Mouse (Mus musculus): Measurements from ENCODE around the gene Plekhh3. TPM values are rescaled to one million over a fixed set of nuclear protein-coding genes. Genes with fewer than 3 reads are reported as not detected.

Plekhh3 gene
- polyA plus RNA-seq, 1 experiment = 67.6 TPM

GRCm38 (mm10) chr11:101140164-101140819, 30.9 kb downstream of the Plekhh3 start:
- 52% methylated on average over 27 of the region's 27 CpGs for WGBS
- H3K27me3 ChIP-seq (ENCODE audit: control insufficient read depth, insufficient read depth, low read length) = no peaks in the 10 kb centered on the region
- peak overlapping the region; percentile 65 for H3K4me3 ChIP-seq (replicated peaks; ENCODE audit: insufficient read depth, low read depth, low read length)
- DNase-seq = no peak
- H3K4me1 ChIP-seq (ENCODE audit: control insufficient read depth, insufficient read depth, low read length) = peaks cover 4% of the 10 kb centered on the region; the same call in 1 of the 2 replicates
- no peak overlapping the region for H3K27ac ChIP-seq (ENCODE audit: insufficient read depth, low read length)
- no peak for TF ChIP-seq CTCF (IDR thresholded peaks at IDR 0.05; ENCODE audit: borderline replicate concordance, insufficient read depth, low read depth, low read length)
- no peak for TF ChIP-seq POLR2A (IDR thresholded peaks at IDR 0.05; ENCODE audit: borderline replicate concordance, insufficient read depth, low read length)

- WGBS = 37% methylated on average over 15 of the region's 15 CpGs
- Histone ChIP-seq H3K4me3 (replicated peaks; ENCODE audit: insufficient read depth, low read depth, low read length) (no peak overlapping the region), H3K27me3 (ENCODE audit: control insufficient read depth, insufficient read depth, low read length) (no peaks in the 10 kb centered on the region), H3K27ac (ENCODE audit: insufficient read depth, low read length) (no peak overlapping the region), H3K4me1 (ENCODE audit: control insufficient read depth, insufficient read depth, low read length) (peaks cover 9% of the 10 kb centered on the region; the same call in 1 of the 2 replicates)
- no peak for TF ChIP-seq POLR2A (IDR thresholded peaks at IDR 0.05; ENCODE audit: borderline replicate concordance, insufficient read depth, low read length)
- no peak for TF ChIP-seq CTCF (IDR thresholded peaks at IDR 0.05; ENCODE audit: borderline replicate concordance, insufficient read depth, low read depth, low read length)
- no peak for DNase-seq
Measured at GRCm38 (mm10) chr11:101138536-101139181, 32.5 kb downstream of the Plekhh3 start.

GRCm38 (mm10) chr11:101137000-101137399, 34.2 kb downstream of the Plekhh3 start:
- H3K27ac ChIP-seq (ENCODE audit: insufficient read depth, low read length) = no peak overlapping the region
- TF ChIP-seq CTCF (IDR thresholded peaks at IDR 0.05; ENCODE audit: borderline replicate concordance, insufficient read depth, low read depth, low read length) (no peak), POLR2A (IDR thresholded peaks at IDR 0.05; ENCODE audit: borderline replicate concordance, insufficient read depth, low read length) (no peak)
- 79% methylated on average over 7 of the region's 7 CpGs for WGBS
- no peak for DNase-seq
- H3K4me3 ChIP-seq (replicated peaks; ENCODE audit: insufficient read depth, low read depth, low read length) = no peak overlapping the region
- H3K27me3 ChIP-seq (ENCODE audit: control insufficient read depth, insufficient read depth, low read length) = no peaks in the 10 kb centered on the region
- H3K4me1 ChIP-seq (ENCODE audit: control insufficient read depth, insufficient read depth, low read length) = peaks cover 9% of the 10 kb centered on the region; the same call in 1 of the 2 replicates

GRCm38 (mm10) chr11:101134217-101134865, 36.8 kb downstream of the Plekhh3 start:
- Histone ChIP-seq H3K4me1 (ENCODE audit: control insufficient read depth, insufficient read depth, low read length) (peaks cover 23% of the 10 kb centered on the region), H3K27ac (ENCODE audit: insufficient read depth, low read length) (no peak overlapping the region), H3K27me3 (ENCODE audit: control insufficient read depth, insufficient read depth, low read length) (no peaks in the 10 kb centered on the region), H3K4me3 (replicated peaks; ENCODE audit: insufficient read depth, low read depth, low read length) (no peak overlapping the region)
- peak in 1 of 2 experiments; percentile 45 for DNase-seq
- 38% methylated on average over 13 of the region's 13 CpGs for WGBS
- TF ChIP-seq POLR2A (IDR thresholded peaks at IDR 0.05; ENCODE audit: borderline replicate concordance, insufficient read depth, low read length) (no peak), CTCF (IDR thresholded peaks at IDR 0.05; ENCODE audit: borderline replicate concordance, insufficient read depth, low read depth, low read length) (no peak)

GRCm38 (mm10) chr11:101133037-101133436, 38.1 kb downstream of the Plekhh3 start:
- peaks cover 22% of the 10 kb centered on the region for H3K4me1 ChIP-seq (ENCODE audit: control insufficient read depth, insufficient read depth, low read length)
- no peak for DNase-seq
- WGBS = 33% methylated on average over 12 of the region's 12 CpGs

GRCm38 (mm10) chr11:101131701-101132100, 39.5 kb downstream of the Plekhh3 start:
- 0 out of 2 replicates have a peak overlapping the region, but pooled peaks have one; percentile 58 for H3K27ac ChIP-seq (ENCODE audit: insufficient read depth, low read length)
- 82% methylated on average over 6 of the region's 6 CpGs for WGBS
- H3K27me3 ChIP-seq (ENCODE audit: control insufficient read depth, insufficient read depth, low read length) = no peaks in the 10 kb centered on the region
- H3K4me3 ChIP-seq (replicated peaks; ENCODE audit: insufficient read depth, low read depth, low read length) = no peak overlapping the region
- DNase-seq = no peak
- H3K4me1 ChIP-seq (ENCODE audit: control insufficient read depth, insufficient read depth, low read length) = peaks cover 22% of the 10 kb centered on the region
- TF ChIP-seq POLR2A (IDR thresholded peaks at IDR 0.05; ENCODE audit: borderline replicate concordance, insufficient read depth, low read length) (no peak), CTCF (IDR thresholded peaks at IDR 0.05; ENCODE audit: borderline replicate concordance, insufficient read depth, low read depth, low read length) (peak; percentile 46; the same call in 1 of the 2 replicates)

More at GRCm38 (mm10) chr11:101133037-101133436, 38.1 kb downstream of the Plekhh3 start:
- no peak for TF ChIP-seq CTCF (IDR thresholded peaks at IDR 0.05; ENCODE audit: borderline replicate concordance, insufficient read depth, low read depth, low read length)
- no peak for TF ChIP-seq POLR2A (IDR thresholded peaks at IDR 0.05; ENCODE audit: borderline replicate concordance, insufficient read depth, low read length)
- Histone ChIP-seq H3K27ac (ENCODE audit: insufficient read depth, low read length) (no peak overlapping the region), H3K27me3 (ENCODE audit: control insufficient read depth, insufficient read depth, low read length) (no peaks in the 10 kb centered on the region), H3K4me3 (replicated peaks; ENCODE audit: insufficient read depth, low read depth, low read length) (no peak overlapping the region)

GRCm38 (mm10) chr11:101131187-101131586, 40.0 kb downstream of the Plekhh3 start:
- Histone ChIP-seq H3K27me3 (ENCODE audit: control insufficient read depth, insufficient read depth, low read length) (no peaks in the 10 kb centered on the region), H3K4me3 (replicated peaks; ENCODE audit: insufficient read depth, low read depth, low read length) (no peak overlapping the region), H3K4me1 (ENCODE audit: control insufficient read depth, insufficient read depth, low read length) (peaks cover 22% of the 10 kb centered on the region), H3K27ac (ENCODE audit: insufficient read depth, low read length) (peak overlapping the region; percentile 58; the same call in 1 of the 2 replicates)
- no peak for TF ChIP-seq CTCF (IDR thresholded peaks at IDR 0.05; ENCODE audit: borderline replicate concordance, insufficient read depth, low read depth, low read length)
- peak; percentile 62 to 85 for DNase-seq
- WGBS = 24% methylated on average over 2 of the region's 2 CpGs
